Mouse (Mus musculus): ENCODE measurements at regions not wholly inside any gene's neighbourhood (a gene's known extent, or its start where the extent isn't known, plus 50 kb on each side); places are given as distances from the start of the nearest gene placed in this dataset.

- TF ChIP-seq CTCF (IDR thresholded peaks at IDR 0.05; ENCODE audit: low read depth) (no peak), EP300 (optimal IDR thresholded peaks at IDR 0.05) (no peak)
Measured at GRCm38 (mm10) chr8:76551681-76552080, 347.6 kb upstream of the Nr3c2 start.

All from stomach, postnatal 0 days (tissue).